Mouse (Mus musculus): Measurements from ENCODE around the gene Dis3l2. TPM values are rescaled to one million over a fixed set of nuclear protein-coding genes. Genes with fewer than 3 reads are reported as not detected.

Dis3l2 gene
- polyA plus RNA-seq, 1 experiment, result 6.6 TPM

DNA sequence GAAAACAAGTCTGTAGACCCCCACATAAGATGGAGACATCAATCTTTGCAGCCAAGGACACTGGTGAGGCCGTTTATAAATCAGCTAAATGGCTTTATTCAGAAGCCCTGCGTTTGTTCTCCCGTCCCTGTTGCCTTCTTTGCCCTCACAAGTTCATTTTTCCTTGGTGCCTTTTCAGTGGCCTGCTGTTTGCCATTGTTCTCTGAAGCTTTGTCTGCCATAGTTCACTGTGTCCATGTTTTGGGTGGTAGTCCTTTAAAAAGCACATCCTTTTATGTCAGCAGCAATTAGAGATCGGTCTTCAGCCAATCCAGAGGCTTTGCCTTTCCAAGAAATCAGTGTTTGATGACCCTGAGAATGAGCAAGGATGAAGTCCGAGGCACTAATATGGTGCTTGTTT is 289.2 kb downstream of the Dis3l2 start:
- H3K4me3 ChIP-seq (ENCODE audit: insufficient read depth, poor library complexity, severe bottlenecking), result no peak overlapping the region
- no peaks in the 10 kb centered on the region for H3K79me2 ChIP-seq (ENCODE audit: control insufficient read depth, insufficient read depth)
- TF ChIP-seq CTCF (IDR thresholded peaks at IDR 0.05; ENCODE audit: control insufficient read depth, insufficient read depth, insufficient read length) (no peak), USF1 (IDR thresholded peaks at IDR 0.05; ENCODE audit: low read depth) (no peak), FOSL1 (IDR thresholded peaks at IDR 0.05; ENCODE audit: insufficient read depth, low read length, poor library complexity, severe bottlenecking) (no peak), MYOD1 (IDR thresholded peaks at IDR 0.05; ENCODE audit: control insufficient read depth, insufficient read length, low read depth) (no peak), MAX (IDR thresholded peaks at IDR 0.05) (no peak)
- H3K36me3 ChIP-seq (ENCODE audit: control insufficient read depth, insufficient read depth), result no peaks in the 10 kb centered on the region
- no peaks in the 10 kb centered on the region for H3K79me3 ChIP-seq (ENCODE audit: low read depth)
- H3K27me3 ChIP-seq (ENCODE audit: control insufficient read depth, insufficient read depth, insufficient read length), result no peaks in the 10 kb centered on the region
- H3ac ChIP-seq (ENCODE audit: control insufficient read depth, insufficient read length, low read depth), result no peak overlapping the region

DNA sequence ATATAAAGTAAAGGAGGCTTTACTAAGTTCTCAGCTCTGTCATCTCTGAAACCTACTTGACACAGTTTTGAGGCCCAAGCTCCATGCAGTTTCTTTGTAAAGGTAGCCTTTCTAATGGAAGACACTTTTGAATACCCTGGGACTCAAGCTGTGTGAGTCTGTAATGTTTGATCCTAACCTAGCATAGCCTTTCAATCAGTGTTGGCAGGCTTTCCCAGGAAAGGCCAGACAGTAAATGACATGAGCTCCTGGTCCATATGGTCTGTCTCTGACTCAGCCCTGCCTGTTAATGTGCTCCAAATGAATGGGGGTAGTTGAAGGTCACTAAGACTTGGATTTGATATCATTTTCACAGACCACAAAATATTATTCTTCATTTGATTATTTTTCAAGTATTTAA is 290.4 kb downstream of the Dis3l2 start:
- H3K27me3 ChIP-seq (ENCODE audit: control insufficient read depth, insufficient read depth, insufficient read length), result no peaks in the 10 kb centered on the region
- TF ChIP-seq CTCF (IDR thresholded peaks at IDR 0.05; ENCODE audit: control insufficient read depth, insufficient read depth, insufficient read length), result no peak
- no peak for TF ChIP-seq MAX (IDR thresholded peaks at IDR 0.05)
- no peak for TF ChIP-seq CEBPB (IDR thresholded peaks at IDR 0.05; ENCODE audit: low read depth)
- no peak for TF ChIP-seq FOSL1 (IDR thresholded peaks at IDR 0.05; ENCODE audit: insufficient read depth, low read length, poor library complexity, severe bottlenecking)
- TF ChIP-seq MYOD1 (IDR thresholded peaks at IDR 0.05; ENCODE audit: control insufficient read depth, insufficient read length, low read depth), result no peak
- TF ChIP-seq MYOG (IDR thresholded peaks at IDR 0.05; ENCODE audit: control insufficient read depth, extremely low read depth, insufficient read length), result no peak
- TF ChIP-seq USF1 (IDR thresholded peaks at IDR 0.05; ENCODE audit: low read depth), result no peak
- H3ac ChIP-seq (ENCODE audit: control insufficient read depth, insufficient read length, low read depth), result no peak overlapping the region
- no peak overlapping the region for H3K4me3 ChIP-seq (ENCODE audit: insufficient read depth, poor library complexity, severe bottlenecking)
- no peaks in the 10 kb centered on the region for H3K79me2 ChIP-seq (ENCODE audit: control insufficient read depth, insufficient read depth)
- no peaks in the 10 kb centered on the region for H3K36me3 ChIP-seq (ENCODE audit: control insufficient read depth, insufficient read depth)
- no peaks in the 10 kb centered on the region for H3K79me3 ChIP-seq (ENCODE audit: low read depth)

DNA sequence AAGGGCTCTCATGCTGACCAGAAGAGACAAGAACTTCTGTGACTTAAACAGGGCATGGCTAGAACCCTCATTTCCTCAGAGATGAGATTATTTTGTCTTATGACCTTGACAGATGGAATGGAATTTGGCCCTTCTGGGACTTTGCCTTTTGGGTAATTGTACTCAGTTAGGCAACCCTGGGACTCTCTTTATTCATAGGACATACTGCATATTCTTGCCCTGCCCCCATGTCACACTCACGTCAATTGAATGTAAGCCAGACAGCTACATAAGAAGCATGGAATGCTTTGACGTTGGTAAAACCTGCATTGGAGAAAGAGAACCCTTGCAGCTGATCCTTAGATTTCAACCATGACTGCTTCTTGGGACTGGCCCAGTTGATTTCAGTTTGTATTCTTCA is 294.4 kb downstream of the Dis3l2 start:
- Histone ChIP-seq H3K79me2 (ENCODE audit: control insufficient read depth, insufficient read depth) (no peaks in the 10 kb centered on the region), H3K36me3 (ENCODE audit: control insufficient read depth, insufficient read depth) (no peaks in the 10 kb centered on the region), H3K4me3 (ENCODE audit: insufficient read depth, poor library complexity, severe bottlenecking) (no peak overlapping the region), H3K27me3 (ENCODE audit: control insufficient read depth, insufficient read depth, insufficient read length) (no peaks in the 10 kb centered on the region), H3K79me3 (ENCODE audit: low read depth) (no peaks in the 10 kb centered on the region), H3ac (ENCODE audit: control insufficient read depth, insufficient read length, low read depth) (no peak overlapping the region)
- TF ChIP-seq CEBPB (IDR thresholded peaks at IDR 0.05; ENCODE audit: low read depth) (no peak), CTCF (IDR thresholded peaks at IDR 0.05; ENCODE audit: control insufficient read depth, insufficient read depth, insufficient read length) (no peak)

DNA sequence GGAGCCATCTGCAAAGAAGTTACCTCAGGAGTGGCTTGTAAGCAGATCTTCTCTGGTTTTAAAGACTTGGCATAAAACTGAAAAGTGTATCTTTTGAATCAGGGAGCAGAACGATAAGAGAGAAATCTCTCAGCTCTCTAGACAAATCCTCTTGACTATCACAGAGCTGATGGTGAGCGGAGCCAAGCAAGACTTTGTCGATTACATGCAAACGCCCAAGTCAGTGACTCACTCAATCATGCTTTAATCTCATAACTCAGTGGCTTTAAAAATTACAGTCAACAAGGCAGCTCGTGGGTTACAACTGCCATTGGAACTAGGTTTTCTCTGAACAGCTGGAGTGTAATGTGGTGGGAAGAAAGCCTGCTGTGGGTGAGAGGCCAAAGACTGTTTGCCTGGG is 297.8 kb downstream of the Dis3l2 start:
- TF ChIP-seq CEBPB (IDR thresholded peaks at IDR 0.05; ENCODE audit: low read depth), result no peak
- no peak for TF ChIP-seq USF1 (IDR thresholded peaks at IDR 0.05; ENCODE audit: low read depth)
- TF ChIP-seq FOSL1 (IDR thresholded peaks at IDR 0.05; ENCODE audit: insufficient read depth, low read length, poor library complexity, severe bottlenecking), result no peak
- no peak for TF ChIP-seq MAX (IDR thresholded peaks at IDR 0.05)
- TF ChIP-seq MYOD1 (IDR thresholded peaks at IDR 0.05; ENCODE audit: control insufficient read depth, insufficient read length, low read depth), result no peak
- TF ChIP-seq MYOG (IDR thresholded peaks at IDR 0.05; ENCODE audit: control insufficient read depth, extremely low read depth, insufficient read length), result no peak
- no peak for TF ChIP-seq CTCF (IDR thresholded peaks at IDR 0.05; ENCODE audit: control insufficient read depth, insufficient read depth, insufficient read length)
- Histone ChIP-seq H3K4me3 (ENCODE audit: insufficient read depth, poor library complexity, severe bottlenecking) (no peak overlapping the region), H3K36me3 (ENCODE audit: control insufficient read depth, insufficient read depth) (no peaks in the 10 kb centered on the region), H3K27me3 (ENCODE audit: control insufficient read depth, insufficient read depth, insufficient read length) (no peaks in the 10 kb centered on the region), H3K79me2 (ENCODE audit: control insufficient read depth, insufficient read depth) (no peaks in the 10 kb centered on the region), H3K79me3 (ENCODE audit: low read depth) (no peaks in the 10 kb centered on the region), H3ac (ENCODE audit: control insufficient read depth, insufficient read length, low read depth) (no peak overlapping the region)

DNA sequence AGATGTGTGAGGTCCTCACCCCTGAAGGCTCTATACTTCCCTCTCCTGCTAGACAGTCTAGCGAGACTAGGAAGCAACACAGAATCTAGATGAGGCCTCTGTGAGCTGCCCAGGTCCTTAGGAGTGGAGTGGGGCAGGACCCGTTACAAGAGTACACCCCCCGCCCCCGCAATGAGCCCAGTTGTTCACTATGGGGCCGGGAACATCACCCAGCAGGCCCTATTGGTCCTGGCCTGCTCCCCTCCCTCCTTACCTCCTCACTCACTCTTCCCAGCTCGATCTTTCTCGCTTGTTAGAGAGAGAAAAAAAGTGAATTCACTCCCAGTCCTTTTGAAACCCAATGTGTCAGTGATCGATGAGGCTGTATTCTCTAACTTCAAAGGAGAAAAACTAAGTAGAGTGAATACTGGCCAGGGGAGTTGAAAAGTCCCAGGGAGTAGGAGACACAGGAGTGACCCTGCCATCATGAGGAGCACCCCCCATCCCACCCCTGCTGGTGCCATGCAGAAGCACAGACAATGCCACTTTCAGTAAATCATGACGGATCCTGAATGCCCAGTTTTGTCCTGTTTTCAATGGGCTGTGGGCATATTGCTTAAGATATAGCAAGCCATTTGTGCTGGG is 299.0 kb downstream of the Dis3l2 start:
- TF ChIP-seq USF1 (IDR thresholded peaks at IDR 0.05; ENCODE audit: low read depth) (no peak), CTCF (IDR thresholded peaks at IDR 0.05; ENCODE audit: control insufficient read depth, insufficient read depth, insufficient read length) (no peak), FOSL1 (IDR thresholded peaks at IDR 0.05; ENCODE audit: insufficient read depth, low read length, poor library complexity, severe bottlenecking) (no peak), MYOG (IDR thresholded peaks at IDR 0.05; ENCODE audit: control insufficient read depth, extremely low read depth, insufficient read length) (no peak), MYOD1 (IDR thresholded peaks at IDR 0.05; ENCODE audit: control insufficient read depth, insufficient read length, low read depth) (no peak), CEBPB (IDR thresholded peaks at IDR 0.05; ENCODE audit: low read depth) (no peak), MAX (IDR thresholded peaks at IDR 0.05) (no peak)
- Histone ChIP-seq H3K4me3 (ENCODE audit: insufficient read depth, poor library complexity, severe bottlenecking) (no peak overlapping the region), H3ac (ENCODE audit: control insufficient read depth, insufficient read length, low read depth) (no peak overlapping the region), H3K79me3 (ENCODE audit: low read depth) (no peaks in the 10 kb centered on the region), H3K79me2 (ENCODE audit: control insufficient read depth, insufficient read depth) (no peaks in the 10 kb centered on the region), H3K27me3 (ENCODE audit: control insufficient read depth, insufficient read depth, insufficient read length) (no peaks in the 10 kb centered on the region), H3K36me3 (ENCODE audit: control insufficient read depth, insufficient read depth) (no peaks in the 10 kb centered on the region)

DNA sequence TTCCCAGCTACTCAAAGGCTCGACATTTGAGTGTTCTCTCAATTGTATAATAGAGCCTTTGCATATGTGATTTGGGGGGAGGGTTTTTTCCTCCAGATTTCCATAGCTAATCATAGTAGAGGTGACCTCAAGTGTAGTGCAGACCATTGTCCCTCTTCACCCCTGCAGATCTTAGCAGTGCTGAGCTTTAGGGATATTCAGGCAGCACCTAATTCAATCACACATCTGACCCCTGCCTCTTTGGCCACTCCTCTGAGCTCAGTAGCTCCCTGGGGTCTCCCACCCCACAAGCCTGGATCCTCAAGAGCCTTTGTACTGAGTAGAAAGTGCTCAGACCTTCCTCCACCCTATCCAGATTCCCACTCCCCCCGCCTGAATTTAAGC is 299.6 kb downstream of the Dis3l2 start:
- Histone ChIP-seq H3K36me3 (ENCODE audit: control insufficient read depth, insufficient read depth) (no peaks in the 10 kb centered on the region), H3ac (ENCODE audit: control insufficient read depth, insufficient read length, low read depth) (no peak overlapping the region), H3K79me2 (ENCODE audit: control insufficient read depth, insufficient read depth) (no peaks in the 10 kb centered on the region), H3K27me3 (ENCODE audit: control insufficient read depth, insufficient read depth, insufficient read length) (no peaks in the 10 kb centered on the region), H3K4me3 (ENCODE audit: insufficient read depth, poor library complexity, severe bottlenecking) (no peak overlapping the region), H3K79me3 (ENCODE audit: low read depth) (no peaks in the 10 kb centered on the region)
- no peak for TF ChIP-seq MYOD1 (IDR thresholded peaks at IDR 0.05; ENCODE audit: control insufficient read depth, insufficient read length, low read depth)
- TF ChIP-seq USF1 (IDR thresholded peaks at IDR 0.05; ENCODE audit: low read depth), result no peak
- no peak for TF ChIP-seq CEBPB (IDR thresholded peaks at IDR 0.05; ENCODE audit: low read depth)
